Mouse (Mus musculus) embryonic fibroblast, embryonic 13.5 days (primary cell): ENCODE measurements around the gene Gm28048.

Source experiments
- CTCF ChIP-seq: IDR thresholded peaks from 2 replicates; pipeline ENCODE4 v1.5.1; 2011; ENCODE audit warnings: mild to moderate bottlenecking, control low read depth, low read length, moderate library complexity, borderline replicate concordance; ENCODE audit not compliant: insufficient read depth
- POLR2A ChIP-seq: IDR thresholded peaks from 2 replicates; pipeline ENCODE4 v1.6.1; 2011; ENCODE audit warnings: low read depth, mild to moderate bottlenecking, control low read depth, low read length, moderate library complexity

DNA sequence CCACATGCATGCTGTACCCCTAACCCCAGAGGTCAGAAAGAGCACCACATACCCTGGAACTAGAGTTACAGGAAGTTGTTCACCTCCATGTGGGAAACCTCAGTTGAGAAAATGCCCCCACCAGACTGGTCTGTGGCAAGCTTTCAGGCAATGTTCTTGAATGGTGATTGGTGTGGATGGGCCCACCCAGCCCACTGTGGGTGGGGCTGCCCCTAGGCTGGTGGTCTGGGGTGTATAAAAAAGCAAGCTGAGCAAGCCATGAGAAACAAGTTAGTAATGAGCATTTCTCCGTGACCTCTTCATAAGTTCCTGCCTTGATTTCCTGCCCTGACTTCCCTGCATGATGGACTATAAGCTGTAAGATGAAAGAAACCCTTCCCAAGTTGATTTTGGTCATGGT lies 19.8 kb downstream of the Gm28048 start:
- no peak for TF ChIP-seq CTCF
- TF ChIP-seq POLR2A: no peak
